Mouse (Mus musculus): ENCODE measurements around the gene Aldh18a1.
"Not testable (repeated sequence)": the region's sequence is repeated elsewhere in the genome, so short reads cannot be mapped to it uniquely, and the experiment has no call there.

Aldh18a1 gene

DNA sequence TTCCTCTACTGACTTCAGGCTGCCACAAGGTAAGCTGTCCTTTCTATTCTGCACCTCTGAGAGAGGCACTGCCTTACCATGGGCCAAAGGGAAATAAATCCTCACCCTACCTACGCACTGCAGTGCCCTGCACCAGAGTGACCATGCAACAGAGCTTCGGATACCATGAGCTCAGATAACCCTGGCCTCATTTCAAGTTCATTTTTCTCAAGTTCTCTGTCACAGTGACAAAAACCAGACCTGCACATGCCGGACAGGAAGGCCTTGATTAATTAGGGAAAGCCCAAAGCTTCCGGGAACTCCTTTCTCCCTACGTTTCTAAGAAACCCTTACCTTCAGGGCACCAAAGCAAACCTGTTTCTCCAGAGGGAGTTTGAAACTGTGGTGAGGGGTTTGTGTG, 6.6 kb downstream of the Aldh18a1 start:
- no peak for DNase-seq

DNA sequence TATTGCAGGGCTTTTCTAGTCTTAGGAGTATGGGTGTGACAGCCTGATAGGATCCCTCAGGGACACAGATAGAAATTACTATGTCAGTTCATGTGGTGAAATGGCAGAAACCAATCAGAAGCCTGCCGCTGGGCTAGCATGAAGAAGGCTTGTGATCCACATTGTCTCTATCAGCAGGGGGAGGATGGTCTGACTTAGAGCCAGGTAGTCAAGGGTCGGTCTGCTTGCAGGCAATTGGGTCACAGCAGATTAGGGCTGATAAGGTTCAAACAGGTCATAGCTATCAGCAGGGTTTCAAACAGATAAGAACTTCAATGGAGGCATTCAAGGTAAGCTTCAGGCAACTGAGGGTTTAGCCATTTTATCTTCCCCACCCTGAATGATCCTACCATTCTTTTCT, 7.4 kb downstream of the Aldh18a1 start:
- DNase-seq, result no peak

DNA sequence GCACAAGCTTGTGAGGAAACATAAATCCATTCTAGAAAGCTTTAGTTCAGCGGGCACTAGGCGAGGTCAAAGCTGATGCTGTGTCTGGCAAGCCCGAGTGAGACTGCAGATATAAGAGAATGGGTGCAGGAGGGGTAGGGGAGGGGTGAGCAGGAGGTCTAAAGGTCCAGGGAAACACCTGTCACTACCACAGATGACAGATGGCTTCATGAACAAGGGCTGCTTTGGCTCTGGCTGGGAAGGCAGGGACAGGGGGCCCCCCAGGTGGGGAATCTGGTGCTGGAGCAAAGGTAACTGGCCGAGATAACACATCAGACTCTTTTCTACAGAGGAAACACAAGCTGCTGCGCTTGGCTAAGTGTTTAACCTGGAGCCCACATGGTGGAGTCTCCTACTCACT, 12.8 kb downstream of the Aldh18a1 start:
- DNase-seq, result no peak

DNA sequence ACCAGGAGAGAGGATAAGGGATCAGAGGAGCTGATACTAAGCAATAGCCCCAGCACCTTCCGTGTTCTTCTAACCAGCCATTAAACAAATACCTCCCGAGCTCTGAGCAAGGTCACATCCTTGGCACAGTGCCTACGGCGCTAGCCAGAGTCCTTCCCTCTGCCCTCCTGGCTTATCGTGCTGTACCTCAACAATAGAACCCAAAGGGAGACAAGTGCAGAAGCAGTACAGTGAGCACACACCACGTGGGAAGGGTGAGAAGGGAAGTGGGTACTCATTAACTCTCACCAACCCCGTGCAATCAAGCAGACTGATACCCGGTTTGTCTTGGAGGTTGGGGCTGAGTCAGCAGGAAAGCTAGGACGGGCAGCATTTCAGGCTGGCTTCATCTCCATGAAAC, 17.5 kb downstream of the Aldh18a1 start:
- DNase-seq, result no peak

DNA sequence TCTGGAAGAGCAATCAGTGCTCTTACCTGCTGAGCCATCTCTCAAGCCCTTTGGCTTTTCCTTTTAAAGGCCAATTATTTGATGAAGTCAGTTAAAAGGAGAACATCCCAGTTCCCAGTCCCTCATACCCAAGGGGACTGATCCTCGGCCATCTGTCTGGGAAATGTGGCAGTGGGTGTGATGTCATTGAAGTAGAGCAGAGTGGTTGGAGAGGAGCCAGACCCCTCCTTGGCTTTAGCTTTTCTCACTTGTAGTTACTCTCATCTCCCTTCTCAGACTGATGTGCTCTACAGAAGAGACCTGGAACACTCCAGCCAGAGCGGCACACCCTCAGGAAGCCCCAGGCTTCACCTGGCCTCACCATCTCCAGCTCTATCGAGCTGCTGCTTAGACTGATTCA, 20.6 kb downstream of the Aldh18a1 start:
- no peak for DNase-seq

DNA sequence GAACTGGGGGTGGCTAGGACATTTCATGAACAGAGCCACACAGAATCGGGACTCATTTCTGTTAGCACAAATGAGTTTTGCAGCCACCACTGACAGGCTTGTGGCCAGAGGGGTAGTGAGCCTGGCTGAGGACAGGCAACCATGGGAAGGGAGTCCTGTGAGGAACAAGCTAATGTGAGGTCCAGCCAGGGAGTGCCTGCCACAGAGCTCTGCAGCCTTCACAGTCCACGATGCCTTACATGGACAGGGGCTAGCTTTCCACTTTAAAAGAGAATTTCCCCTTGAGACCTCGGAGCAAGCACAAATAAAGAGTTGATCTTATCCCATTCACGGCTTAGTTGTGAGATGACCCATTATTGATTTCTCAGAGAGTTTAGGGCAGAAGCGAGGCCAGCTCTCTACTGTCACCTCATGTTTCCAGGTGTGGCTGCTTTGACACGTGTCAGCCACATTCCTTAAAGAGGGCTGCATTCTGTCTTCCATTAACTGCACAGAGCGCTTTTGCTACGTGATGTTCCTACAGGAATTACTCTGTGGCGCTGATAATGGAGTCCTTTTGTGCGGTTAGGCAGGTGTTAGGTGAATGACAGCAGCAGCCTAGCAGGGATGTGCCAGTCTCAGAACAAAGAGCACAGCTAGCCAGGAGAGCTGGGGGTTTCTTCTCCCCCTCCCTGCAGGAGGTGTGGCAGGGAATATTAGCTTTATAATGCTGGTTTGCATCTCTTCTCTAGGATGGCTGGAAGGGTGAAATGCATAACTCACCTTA, 24.2 kb downstream of the Aldh18a1 start:
- no peak for DNase-seq

DNA sequence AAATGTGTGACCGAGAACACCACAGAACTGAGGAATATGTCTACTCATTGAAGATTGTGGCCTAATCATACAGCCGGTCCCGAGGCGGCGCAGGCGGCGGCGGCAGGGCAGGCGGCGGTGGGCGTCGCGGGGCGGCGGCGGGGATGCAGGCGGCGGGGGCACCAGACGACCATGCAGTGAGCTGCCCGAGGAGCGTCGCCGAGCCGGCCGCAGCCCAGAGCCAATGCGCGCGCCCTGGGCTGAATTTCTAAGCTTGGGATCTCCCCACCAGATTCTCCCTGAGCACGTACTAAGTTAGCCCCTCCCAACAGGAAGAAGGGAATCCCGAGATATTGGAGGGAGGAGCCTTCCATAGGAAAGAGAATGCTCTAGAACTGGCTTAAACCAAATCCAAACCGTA, 26.7 kb downstream of the Aldh18a1 start:
- not testable (repeated sequence) for DNase-seq

DNA sequence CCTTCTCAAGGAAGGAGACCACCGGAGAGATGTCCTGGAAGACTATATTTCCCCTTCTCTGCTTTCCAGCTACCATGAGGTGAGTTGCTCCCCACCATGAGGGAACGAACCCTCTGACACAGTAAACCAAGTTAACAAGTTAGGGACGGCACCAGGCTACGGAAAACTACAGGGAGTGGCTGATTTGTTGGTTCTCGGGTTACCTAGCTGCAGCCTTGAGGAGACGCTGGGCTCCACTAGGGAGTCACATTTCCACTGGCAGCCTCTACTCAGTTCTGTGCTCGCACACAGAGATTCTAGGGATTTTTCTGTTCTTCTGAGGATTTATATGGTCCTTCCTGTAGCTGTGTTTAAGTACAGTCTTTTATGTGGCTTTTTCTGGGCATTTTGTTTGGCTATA, 32.2 kb downstream of the Aldh18a1 start:
- DNase-seq, result no peak

DNA sequence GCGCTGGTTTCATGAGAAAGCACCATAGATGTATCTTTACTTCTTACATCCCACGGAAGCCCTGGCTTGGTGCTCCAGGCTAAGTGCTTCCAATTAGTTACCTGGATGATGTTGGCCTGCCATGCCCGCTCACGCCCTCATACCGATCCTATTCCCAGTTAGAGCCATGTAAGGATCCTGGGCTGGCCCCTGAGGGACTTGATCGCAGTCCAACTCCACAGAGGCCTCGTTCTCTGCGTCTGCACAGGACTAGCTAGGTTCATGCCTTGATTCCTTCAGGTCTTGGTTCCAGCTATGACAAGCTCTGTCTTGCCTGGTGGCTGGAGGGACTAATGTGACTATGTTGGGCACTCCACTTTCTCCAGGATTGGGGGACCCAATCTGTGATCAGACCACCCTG, 33.1 kb downstream of the Aldh18a1 start:
- DNase-seq, result no peak

DNA sequence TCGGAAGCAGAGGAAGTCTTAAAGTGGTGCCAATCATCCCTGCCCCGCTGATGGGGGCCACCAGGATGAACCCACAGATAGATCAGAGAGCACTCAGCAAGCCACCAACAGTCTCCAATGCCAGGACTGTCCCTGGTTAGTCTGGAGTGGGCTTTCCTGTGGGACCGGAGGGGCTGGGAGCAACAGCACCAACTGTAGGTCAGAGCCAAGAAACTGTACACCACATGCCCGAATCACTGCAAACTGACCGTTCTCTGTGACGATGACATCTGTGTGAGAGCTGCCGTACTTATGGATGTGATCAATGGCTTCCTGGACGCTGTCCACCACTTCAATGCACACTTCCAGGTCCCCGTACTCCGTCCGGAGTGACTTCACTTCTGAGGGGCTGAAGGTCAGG, 33.9 kb downstream of the Aldh18a1 start:
- no peak for DNase-seq

DNA sequence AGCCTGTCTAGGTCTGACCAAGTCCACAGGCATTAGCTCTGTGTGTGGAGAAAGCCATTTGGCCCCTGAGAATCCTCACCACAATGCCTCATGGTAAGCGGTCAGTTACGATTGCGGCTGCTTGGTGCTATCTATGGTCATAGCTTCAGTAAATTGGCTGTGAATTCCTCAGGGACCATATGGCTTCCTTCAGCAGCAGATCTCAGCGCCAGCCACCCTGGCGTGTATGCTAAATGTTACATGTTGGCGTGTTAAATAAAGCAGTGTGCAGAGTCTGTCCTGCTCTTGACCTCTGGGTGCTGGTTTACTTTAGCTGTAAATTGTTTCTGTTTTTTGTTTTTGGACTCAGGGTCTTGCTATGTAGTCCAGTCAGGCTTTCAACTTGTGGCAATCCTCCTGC, 34.4 kb downstream of the Aldh18a1 start:
- DNase-seq, result no peak

DNA sequence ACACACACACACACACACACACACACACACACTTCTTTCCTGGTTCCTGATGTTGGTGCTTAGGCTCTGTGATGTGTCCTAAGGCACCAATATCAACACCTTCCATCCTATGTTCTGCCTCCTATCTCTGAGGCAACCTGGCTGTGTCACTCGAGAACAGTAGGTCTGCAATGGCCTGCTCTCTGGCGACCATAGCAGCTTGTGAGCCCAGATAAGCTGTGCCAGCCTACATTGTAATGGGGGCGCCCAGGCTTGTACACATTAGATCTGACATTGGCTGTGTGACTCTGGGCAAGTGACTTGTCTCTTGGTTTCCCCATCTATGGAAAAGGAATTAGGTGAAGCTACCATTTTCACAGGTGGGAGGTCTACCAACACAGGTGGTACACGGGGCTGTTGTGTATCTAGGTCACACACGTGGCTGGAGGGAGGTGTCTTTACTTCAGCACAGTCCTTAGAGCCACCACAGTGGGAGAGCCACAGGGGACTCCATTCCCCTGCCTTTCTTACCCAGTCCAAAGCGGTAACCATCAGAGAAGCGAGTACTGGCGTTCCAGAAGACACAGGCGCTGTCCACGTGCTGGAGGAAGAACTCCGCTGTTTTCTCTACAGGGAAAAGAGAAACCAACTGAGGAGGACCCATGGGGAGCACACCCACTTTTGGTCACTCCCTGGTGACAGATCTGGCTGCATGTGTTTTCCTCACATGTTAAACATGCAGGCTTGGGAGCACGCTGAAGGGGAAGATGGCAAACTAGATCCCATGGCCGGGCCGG, 35.1 kb downstream of the Aldh18a1 start:
- no peak for DNase-seq

DNA sequence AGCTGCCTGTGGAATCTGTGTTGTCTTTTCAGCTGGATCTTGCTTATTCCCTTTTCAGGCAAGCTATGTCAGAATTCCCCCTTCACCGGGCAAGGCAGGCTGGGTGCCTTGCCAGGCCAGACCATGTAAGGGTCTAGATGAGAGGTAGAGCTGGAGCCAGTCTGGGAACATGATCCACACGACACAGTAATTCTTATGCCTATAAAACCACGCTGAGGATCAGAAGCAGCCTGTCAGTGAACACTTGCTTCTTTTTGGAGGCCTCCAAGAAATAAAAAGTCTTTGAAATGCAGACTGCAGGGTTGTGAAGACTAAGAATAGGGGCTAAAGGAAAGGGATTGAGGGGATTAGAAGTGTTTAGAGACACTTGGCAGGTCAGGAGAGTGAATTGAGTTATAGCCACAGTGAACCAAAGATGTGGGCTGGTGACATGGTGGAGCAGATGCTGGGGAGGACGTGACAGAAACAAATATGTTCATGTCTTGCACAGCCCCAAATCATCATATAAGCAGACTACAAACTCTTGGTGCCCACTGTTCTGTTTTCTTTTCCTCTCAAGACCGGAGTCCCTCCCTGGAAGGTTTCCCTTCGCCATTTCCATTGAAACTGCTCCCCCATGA, 38.6 kb downstream of the Aldh18a1 start:
- DNase-seq, result no peak

DNA sequence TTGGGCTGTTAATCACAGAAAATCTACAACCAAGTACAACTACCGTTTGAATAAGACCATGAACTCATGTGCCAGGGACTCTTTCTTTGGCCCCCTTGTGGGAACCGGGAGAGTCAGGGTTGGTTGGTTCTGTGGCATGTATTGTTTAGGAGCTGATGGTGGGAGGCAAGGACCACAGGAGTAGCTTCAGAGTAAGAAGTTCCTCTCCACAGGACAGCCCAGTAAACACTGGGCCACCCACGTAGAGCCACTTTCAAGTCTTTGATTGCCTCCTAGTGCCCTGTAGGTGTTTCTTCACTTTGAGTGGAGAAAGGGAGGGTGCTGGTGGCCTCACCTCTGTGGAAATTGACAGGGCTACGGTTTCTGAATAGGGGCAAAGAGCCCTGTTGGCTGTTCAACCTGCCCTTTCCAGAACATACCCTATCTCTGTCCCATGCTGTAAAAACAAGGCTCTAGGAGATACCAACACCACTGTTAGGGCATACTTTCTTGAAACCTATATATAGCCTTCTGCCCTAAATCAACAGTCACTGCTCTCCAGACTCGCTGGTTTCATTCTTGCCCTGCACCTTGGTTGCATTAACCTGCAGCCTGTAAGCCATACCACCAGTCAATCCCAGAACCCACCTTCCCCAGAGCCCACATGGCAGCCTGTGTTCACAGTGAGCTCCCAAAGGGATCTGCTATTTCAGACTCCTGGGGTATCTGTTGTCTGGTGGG, 39.3 kb downstream of the Aldh18a1 start:
- DNase-seq, result no peak

DNA sequence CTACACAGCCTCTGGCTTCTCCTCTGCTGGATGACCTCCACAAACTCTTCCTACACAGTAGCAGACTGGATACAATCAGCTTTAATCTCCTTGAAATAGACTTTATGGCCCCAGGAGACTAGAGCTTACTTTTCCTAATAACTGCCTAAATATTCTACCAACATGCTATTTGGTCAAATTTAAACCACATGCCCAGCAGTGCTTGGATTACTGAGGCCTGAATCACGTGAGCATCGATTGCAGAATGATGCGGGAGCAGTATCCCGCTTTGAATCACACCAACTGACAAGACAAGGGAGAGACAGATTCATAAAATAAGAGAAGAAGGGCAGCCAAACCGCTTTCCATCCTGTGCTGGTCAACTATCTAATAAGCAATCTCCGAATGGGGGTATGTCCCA, 39.9 kb downstream of the Aldh18a1 start:
- no peak for DNase-seq

DNA sequence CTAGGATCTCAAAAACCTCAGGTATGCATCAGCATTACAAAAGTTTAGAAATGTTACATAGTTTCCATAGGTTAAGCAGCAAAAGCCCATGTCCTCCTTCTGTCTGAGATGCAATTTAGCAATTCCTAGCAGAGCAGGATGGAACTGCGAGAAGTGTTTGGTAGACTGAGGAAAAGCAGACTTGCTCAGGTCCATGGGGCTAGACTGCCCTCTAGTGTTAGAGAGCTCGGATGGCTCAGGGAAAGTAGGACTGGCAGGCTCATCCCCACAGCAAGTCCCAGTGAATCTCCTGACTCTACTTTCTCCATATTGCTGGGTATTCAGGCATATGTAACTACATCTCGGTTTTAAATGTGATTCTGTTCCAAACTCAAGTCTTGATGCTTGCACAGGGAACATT, 43.4 kb downstream of the Aldh18a1 start:
- peak; percentile 56 for DNase-seq

DNA sequence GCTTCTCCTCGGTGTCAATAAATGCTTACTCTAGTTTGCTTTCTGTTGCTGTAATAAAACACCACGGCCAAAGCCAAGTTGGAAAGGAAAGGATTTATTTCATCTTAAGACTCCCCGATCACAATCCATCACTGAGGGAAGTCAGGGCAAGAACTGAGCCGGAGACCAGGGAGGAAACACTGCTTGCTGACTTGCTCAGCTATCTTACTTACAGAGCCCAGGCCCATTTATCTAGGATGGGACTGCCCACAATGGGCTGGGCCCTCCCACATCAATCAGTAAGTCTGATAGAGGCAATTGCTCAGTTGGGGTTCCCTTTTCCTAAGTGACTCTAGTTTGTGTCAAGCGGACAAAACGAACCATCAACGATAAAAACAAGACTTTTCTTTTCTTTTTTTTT, 45.5 kb downstream of the Aldh18a1 start:
- no peak for DNase-seq

DNA sequence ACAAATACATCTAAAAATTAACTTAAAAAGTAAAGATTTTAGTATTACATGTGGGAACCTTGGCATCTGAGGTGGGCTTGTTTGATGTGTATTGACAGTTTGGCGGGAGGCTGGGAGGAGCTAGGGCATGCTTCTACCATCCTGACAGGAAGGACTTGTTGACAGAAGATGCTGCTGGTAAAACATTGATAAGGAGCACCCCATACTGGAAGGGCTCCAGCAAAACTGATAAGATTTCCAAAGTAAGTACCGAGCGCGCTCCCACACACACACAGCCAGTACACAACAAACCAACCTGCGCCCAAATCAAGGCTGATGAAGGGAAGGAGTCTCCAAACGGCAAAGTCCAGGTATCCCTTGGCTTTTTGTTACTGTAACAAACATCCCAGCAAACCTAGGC, 51.7 kb downstream of the Aldh18a1 start:
- no peak for DNase-seq

DNA sequence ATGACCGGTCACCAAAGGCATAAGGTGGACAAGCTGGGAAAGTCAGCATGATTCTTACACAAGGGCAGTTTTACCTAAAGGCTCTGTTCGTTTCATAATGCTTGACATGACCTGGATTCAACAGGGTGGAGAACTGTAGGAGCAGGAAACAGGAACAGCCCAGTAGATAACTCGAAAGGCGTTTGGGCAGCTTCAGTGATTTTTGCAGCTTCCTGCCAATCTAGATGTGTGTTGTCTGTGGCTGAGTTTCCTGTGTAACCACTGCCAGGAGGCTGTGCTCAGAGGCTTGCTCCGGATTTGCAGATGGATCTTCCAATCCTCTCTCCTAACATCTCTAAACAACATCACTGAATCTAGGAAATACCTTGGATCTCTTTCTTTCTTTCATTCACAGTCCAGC, 55.7 kb downstream of the Aldh18a1 start:
- no peak for DNase-seq

DNA sequence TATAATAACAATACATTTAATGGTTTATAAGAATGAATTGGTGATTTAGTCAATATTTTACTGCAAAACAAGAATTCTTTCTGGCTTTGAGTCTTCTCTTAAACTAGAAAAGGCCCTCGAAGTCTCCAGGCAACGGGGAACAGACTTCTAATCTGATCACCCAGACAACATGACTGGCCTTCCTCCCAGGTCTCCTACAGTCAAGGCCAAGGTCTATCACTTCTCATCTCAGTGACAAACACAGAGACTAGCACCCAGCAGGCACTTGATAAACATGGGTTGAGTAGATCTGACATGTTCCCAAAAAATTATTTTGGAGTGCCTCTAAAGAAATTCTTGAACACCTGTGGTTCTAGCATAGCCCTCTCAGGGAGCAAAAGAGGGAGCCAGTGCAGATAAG, 57.9 kb downstream of the Aldh18a1 start:
- DNase-seq, result no peak

DNA sequence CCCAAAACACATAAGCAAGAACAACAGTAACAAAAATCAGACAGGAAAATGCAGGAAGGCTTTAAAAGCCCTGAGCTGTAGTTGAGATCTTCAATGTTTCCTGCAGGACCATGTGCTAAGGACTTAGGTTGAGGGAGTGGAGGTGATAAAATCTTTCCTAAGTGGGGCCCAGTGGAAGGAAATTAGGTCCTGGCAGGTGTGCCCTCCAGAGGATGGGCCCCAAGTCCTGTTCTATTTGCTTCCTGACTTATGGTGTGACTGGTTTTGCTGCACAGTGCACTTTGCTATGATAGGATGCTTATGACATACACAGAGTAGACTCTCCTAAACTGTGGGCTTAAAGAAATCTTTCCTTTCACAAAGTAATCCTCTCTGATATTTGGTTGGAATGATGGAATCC, 60.0 kb downstream of the Aldh18a1 start:
- DNase-seq, result no peak

DNA sequence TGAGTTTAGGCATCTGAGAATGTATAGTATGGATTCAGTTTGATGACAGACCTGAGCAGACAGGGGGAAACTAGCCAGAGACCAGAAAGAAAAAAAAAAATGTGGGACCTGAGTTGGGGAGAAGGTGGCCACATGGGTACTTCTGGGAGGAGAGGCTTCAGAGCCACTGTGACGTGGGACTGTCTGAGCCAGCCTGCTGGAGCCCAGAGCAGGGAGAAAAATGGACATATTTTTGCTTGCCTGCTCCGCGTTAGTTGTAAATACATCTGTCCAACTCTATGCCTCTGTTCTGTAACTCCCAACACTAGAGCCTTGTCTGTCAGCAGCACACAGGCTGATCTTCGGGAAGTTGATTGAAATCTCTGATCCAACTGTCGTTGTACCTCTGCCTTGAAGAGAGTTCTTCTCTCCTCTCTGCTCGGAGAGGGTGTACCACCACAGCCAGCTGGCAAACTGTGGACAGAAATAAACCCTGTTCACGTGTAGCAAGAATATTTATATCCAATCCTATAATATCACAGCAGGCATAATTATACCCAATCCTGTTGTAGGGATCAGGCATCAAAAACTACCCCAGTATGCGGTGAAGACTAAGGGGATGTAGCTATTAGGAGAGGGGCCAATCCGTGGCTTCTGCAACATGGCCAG, 61.8 kb downstream of the Aldh18a1 start:
- DNase-seq, result no peak

DNA sequence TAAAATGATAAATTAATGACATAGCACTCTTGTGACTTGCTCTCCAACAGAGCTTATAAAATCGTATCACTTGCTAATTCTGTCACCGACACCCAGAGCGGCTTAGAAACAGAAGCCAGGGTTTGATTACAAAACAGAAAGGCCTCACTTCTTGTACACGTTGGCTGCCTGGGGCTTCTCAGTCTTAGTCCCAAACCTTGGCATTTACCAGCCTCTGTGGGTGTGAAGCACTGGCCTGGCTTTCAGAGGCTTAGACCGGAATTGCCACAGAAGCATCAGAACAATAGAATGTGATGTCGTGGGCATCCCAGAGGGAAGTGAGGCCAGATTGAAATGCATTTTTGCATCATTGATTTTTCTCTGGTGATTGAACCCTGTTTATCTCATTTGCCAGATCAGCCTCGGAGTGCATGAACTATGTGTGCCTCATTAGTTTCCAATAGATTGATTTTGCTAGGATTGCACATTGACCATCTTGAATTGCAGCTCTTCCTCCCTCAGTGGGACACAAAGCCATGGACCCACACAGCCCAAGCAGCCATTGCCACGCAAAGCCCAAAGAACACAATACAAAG, 64.7 kb downstream of the Aldh18a1 start:
- DNase-seq, result no peak
